Mouse (Mus musculus): Measurements from ENCODE around the gene Gm28044.

- TF ChIP-seq CTCF (IDR thresholded peaks at IDR 0.05; ENCODE audit: insufficient read depth, low read length) (no peak), POLR2A (IDR thresholded peaks at IDR 0.05; ENCODE audit: borderline replicate concordance, extremely low read depth, low read depth, low read length) (no peak)
These were observed 27.5 kb downstream of the Gm28044 start for GRCm38 (mm10) chr13:67332877-67333276.

Measured in lung, adult 2 months (tissue).